Mouse (Mus musculus) layer of hippocampus, postnatal 10 days (tissue): Measurements from ENCODE around the gene Gdap1l1. TPM values are rescaled to one million over a fixed set of nuclear protein-coding genes. Genes with fewer than 3 reads are reported as not detected.
"Not testable (repeated sequence)": the region's sequence is repeated elsewhere in the genome, so short reads cannot be mapped to it uniquely, and the experiment has no call there.

Source experiments
- DNase-seq, 2 experiments: peaks; one replicate each; pipeline ENCODE4 v3.0.0; 2021; ENCODE audit warnings: low spot score in 2 of 2
- long read RNA-seq: library from polyadenylated mRNA; stranded (forward); transcript quantifications from one replicate; pipeline ENCODE4 v2.0.0, GENCODE M21; 2023
- total RNA-seq, 2 experiments: library from RNA; stranded (reverse); gene quantifications; 2 replicates each; pipeline ENCODE4 v1.2.3; 2021

Gene Gdap1l1
- total RNA-seq: 100 to 1,000 TPM in 1 of 2 experiments, 10 to 100 TPM in 1; 89.7 to 103 TPM
- long read RNA-seq, transcript Gdap1l1-201 (6 exons, 2,220 nt): major isoform, 50 of 136 reads
- long read RNA-seq, transcript Gdap1l1-202 (7 exons, 2,475 nt): minor isoform, 29 of 136 reads
- long read RNA-seq, partial matches to known transcripts: 48 of 136 reads
- long read RNA-seq, other reads (novel, unspliced or antisense): 6 of 136 reads

DNA sequence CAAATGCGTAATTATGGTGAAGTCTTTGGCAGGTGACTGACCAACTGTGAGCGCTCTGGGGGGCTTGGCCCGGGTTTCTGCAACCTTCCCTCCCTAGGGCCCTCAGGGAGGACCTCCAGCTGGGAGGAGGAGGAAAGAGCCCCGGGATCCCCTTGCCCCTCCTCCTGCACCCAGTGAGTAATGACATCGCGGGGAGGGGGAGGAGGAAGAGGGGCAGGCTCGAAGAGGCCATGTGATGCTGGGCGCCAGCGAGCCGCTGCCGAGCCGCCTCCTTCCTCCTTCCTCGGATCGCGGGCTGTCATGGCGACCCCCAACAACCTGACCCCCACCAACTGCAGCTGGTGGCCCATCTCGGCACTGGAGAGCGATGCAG, at the start of gene Gdap1l1:
Gdap1l1 (plus strand) TSS at position 231 of the 373 bp plus-strand sequence.
- DNase-seq: peak; percentile 71 to 78

DNA sequence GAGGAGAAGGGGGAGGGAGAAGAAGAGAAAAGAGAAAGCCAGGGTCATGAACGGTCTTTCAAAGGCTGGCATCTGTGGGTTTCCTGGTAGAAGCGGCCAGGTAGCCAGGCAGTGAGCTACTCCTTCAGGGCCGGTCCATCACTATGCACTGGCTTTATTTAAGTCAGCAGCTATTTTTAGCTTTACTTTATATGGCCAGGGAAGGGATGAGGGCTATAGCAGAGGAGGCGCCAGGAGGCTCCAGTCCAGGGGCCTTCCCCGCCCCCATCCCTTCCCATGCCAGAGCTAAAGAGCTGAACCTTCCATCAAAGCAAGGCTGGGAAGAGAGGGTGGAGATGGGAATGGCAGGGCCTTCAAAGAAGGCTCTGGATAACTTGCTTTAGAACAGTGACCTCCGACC, 45.8 kb upstream of the Gdap1l1 start:
- no peak for DNase-seq

DNA sequence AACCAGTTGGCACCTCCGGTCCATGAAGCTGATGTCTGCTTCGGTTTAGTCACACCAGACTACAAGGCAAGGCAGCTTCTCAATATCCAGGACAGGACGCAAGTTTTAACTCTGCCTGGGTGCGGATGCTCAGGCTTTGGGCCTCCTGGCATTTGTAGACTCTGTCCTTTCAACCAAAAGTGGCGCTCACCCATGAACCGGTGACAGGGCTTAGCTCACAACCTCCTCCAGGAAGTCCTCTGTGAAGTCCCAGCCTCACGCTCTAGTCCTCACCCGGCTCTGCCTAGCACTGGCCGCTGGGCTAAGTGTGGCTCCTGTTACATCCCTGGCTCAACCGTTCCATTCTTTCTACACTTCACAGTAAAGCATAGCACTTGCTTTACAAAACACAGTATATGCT, 45.0 kb upstream of the Gdap1l1 start:
- DNase-seq: no peak

DNA sequence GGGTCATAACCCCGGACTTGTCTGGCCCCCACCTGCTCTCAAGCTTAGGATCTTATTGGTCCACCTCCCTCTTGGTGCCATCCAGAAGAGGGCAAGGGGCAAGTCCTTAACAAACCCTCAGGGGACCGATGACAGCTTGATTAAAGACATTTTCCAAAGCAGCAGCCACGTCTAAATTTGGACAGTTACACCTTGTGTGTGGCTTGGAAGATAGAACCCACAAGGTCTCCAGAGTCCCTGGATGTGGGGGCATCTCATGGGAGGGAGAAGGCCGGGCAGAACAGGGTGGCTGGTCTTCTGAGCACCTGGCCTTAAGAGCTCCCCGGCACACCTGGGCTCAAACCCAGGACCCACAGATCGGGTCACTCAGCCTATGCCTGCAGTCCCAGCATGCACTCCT, 44.3 kb upstream of the Gdap1l1 start:
- no peak for DNase-seq

DNA sequence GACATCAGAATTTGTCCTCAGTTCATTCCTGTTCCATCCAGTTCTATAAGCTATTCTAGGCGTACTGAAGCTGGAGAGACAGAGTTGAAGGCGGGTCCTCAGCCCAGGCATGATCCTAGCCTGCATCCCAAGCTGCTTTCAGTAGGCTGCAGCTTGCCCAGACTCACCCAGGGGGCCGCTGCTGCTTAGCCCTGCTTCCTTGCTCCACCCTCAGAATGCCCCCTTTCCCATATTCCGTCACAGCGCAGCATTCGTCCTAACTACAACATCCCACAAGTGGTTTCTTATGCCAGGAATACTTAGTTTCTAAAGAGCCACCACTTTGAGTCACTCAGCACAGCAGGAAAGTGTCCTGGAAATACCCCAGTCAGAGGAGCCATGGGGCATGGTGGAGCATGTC, 43.3 kb upstream of the Gdap1l1 start:
- DNase-seq: no peak

DNA sequence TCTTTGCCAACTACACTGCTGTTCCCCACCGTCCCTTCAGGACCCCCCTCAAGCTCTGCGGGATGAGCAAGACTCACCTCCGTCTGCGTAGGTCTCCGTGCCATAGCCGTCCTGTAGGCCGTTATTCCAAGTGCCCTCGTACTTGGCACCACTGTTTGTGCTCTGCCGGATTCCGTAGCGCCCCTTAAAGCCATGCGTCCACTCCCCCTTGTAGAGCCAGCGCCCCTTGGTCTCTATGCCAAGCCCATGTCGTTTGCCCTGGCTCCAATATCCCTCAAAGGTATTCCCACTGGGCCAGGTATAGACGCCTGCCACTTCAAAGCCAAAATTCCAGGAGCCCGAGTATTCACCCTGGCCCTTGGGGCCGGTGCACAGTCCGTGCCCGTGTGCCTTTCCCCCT, 41.2 kb upstream of the Gdap1l1 start:
- no peak for DNase-seq

DNA sequence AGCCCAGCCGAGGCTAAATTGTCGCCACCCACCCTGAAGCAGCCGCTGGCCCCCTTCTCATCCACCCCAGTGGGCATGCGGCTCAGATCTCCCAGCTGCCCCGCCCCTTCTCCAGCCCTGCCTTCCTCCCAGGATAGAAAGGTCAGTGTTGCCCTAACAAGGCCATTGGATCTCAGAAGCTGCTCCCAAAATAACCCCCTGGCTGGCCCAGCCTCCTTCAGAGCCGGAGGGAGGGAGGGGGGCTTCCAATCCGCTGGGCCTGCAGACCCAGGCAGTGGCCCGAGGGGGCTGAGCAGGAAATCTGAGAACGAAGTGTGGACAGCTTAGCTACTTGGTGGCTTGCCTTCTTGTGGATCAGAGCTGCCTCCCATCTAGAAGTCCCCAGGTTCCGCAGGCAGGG, 40.4 kb upstream of the Gdap1l1 start, which contains the start of gene Jph2:
Jph2 (minus strand) TSS at position 89 of the 400 bp plus-strand sequence.
- no peak for DNase-seq

- no peak for DNase-seq
Observed at GRCm38 (mm10) chr2:163398770-163399169, 39.5 kb upstream of the Gdap1l1 start.

GRCm38 (mm10) chr2:163399222-163399621, 39.1 kb upstream of the Gdap1l1 start:
- no peak for DNase-seq

DNA sequence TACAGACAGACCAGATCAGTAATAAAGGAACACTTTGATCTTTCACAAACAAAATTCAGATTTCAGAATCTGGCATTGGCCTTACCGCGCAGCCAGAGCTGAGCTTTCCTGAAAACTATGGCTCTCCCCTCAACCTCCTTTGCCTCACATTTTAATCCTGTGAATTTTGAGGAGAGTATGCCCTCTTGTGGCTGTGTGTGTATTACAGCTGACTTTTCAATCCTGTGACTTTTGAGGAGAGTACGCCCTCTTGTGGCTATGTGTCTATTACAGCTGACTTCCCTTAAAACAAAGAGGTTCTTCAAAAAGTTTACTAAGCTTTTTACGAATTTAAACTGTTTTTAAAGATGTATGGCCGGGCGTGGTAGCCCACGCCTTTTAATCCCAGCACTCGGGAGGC, 37.1 kb upstream of the Gdap1l1 start:
- peak; percentile 88 to 89 for DNase-seq

DNA sequence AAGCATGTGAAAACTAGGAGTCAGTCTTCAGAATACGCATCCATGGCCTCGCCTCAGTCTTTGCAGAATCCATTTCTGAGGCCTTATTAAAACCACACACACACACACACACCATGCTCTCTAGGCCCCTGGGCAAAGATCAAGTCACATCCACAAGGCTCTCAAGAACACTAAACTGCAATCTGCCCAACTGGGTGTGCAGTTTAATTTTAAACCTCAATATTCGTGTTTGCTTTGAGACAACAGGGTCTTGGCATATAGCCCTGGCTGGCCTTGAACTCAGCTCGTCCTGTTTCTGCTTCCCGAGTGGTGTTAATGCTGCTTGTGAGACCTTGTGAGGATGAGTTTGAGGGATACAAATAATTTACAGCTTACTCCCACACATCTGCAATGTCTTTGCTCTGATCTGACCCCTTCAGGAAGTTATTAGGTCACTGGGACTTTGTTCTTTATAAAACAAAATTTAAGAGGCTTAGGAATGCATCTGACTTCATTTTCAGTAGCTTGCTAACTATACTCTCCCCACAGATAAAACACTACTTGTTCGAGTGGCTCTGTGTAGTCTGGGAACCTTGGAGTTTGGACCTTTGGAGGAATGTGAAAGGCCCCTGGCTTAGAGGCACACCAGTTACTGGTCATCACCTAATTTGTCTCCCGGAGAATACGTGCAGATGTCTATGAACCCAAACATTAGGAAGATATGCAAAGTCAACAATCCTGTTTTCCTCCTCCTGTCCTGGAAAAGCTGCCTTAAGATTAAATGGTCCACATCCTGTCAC, 34.0 kb upstream of the Gdap1l1 start:
- no peak for DNase-seq

DNA sequence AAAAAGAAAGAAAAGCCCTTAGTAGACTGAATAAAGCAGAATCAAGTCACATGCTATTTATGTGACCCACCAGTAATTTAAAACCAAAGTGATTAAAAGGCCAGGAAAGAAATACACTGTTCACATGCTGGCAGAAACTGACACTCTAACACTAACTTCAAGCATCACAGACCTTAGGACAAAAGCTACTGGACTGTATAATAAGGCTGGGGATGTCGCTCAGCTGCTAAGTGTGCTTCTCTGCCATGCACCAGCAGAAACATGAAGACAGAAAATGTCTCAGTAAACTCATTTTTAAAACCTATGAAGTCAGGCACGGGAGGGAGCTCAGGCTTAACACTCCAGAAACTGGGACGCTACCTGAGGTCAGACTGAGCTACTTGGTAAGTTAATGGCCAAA, 28.1 kb upstream of the Gdap1l1 start:
- no peak for DNase-seq

GRCm38 (mm10) chr2:163411344-163411743, 26.9 kb upstream of the Gdap1l1 start:
- DNase-seq: not testable (repeated sequence)

DNA sequence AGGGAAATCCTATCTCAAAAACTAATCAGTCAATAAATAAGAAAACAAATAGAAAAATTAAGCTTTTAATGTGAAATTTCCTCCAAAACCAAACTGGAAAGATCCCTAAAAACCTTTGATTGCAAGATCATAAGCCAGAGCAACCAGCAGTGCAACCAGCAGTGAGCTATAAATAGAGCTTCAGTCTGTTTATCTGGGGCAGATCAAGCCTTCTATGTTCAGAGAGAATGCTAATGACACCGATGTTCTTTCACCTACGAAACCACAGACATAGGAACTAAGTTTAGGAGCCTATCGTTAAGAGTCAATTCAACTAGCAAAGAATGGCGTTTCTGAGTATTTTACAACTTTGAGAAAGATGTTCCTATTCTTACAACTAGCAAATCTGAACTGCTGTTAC, 26.4 kb upstream of the Gdap1l1 start:
- no peak for DNase-seq

DNA sequence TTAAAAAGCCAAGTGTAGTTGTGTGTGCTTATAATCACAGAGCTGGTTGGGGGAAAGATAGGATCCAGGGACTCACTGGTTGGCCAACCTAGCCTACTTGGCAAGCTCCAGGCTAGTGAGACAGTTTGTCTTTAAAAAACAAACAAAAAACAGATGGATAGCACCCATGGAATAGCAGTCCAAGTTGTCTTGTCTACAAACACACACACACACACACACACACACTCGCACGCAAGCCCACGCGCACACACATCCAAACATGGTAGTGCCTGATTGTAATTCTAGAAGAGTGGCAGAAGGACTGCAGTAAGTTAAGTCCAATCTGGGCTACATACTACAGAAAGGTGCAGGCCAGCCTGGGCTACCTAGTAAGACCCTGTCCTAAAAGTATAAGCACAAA, 25.9 kb upstream of the Gdap1l1 start:
- DNase-seq: peak in 1 of 2 experiments; percentile 20

- no peak for DNase-seq
Observed at GRCm38 (mm10) chr2:163412846-163413590, 25.3 kb upstream of the Gdap1l1 start.

GRCm38 (mm10) chr2:163417026-163417425, 21.2 kb upstream of the Gdap1l1 start:
- DNase-seq: no peak

DNA sequence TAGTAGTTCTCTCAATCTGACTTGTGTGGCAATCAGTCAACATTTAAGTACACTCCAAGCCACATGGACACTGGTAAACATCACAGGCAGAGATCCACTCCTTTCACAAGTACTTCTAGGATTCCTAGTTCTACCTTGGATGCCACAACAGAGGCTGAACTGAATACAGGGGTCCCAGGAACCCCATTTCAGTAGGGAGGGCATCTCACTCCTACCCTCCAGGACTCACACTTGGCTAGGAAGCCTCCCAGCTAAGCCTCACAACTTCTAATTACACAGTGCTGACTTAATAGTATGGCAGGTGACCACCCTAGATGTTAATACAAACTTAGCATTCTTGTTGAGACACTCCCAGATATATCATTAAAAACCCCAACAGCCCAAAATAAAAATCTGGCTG, 20.4 kb upstream of the Gdap1l1 start:
- no peak for DNase-seq

DNA sequence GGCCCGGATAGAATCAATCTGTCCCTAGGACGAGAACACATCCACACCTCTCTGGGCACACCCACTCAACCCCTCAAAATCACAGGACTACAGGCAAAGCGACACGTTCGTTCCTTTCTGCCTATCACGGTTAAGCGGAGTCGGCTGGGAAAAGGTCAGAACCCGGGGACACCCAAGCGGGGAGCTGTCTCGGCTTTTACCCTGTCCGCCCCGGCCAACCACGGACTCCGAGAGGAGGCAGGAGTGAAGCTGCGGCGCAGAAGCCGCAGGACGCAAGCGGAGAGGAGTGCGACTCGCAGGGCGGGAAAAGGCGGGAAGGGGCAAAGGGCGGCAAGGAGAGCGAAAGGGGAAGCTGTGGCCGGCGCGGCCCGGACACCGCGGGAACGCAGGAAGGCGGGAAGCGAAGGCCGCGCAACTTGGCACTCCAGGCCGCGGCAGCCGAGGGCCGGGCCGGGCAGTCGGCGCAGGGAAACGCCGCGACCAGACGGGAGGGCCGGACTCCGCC, 19.4 kb upstream of the Gdap1l1 start:
- no peak for DNase-seq

DNA sequence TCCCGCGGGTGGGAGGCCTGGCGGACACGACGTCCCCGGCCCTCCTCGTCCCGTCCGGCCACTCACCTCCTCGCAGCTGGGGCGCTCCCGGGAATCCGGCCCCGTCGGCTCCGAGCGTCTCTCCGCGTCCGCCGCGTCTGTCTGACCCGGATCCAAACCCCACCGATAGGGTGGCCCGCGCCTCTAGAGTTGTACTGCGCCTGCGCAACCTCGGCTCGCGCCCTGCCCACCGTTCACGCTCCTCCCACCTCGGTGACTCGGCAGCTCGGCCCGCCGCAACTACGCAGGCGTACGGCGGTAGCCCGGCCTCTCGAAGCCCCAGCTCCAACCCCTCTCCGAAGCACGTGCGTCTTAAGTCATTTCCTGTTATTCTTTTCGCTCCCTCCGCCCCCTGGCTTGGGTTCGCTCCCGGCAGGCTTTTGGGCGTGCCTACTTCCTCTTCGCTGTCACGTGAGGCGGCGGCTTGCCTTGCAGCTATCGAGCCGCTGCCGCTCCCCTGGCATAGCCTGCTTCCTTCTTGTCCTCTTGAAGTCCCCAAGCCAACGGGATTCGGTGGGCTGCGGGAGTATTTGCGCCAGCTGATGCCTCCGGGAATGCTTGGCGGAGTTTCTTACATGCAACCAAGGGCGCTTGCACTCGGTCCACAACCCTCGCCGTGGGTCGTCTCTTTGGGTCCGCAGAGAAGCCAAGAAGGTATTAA, 18.8 kb upstream of the Gdap1l1 start:
- peak; percentile 99 for DNase-seq

DNA sequence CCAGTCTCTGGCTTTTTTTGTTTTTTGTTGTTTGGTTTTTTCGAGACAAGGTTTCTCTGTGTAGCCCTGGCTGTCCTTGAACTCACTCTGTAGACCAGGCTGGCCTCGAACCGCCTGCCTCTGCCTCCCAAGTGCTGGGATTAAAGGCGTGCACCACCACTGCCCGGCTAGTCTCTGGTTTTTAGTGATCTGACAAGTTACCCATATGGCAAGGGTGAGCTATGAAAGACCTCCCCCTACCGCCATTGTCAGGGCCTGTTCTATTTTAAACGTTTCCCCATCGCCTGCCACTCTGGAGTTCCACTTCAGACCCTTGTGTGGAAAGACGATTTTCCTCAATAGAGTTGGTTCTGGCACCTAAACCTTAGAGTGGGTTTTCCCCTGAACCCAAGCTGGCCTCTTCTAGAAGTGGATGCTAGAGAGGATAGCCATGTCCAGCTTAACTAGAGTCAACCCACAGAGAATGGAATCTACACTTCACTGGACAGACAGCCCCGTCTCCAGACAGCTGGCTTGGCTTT, 17.9 kb upstream of the Gdap1l1 start:
- DNase-seq: no peak
